Mouse (Mus musculus) bone marrow macrophage, adult 2 months (primary cell): ENCODE results near the gene Jmjd8.

Source experiments
- CTCF ChIP-seq: IDR thresholded peaks from 2 replicates; pipeline ENCODE4 v1.5.1; 2012; ENCODE audit warnings: low read depth, mild to moderate bottlenecking, low read length, moderate library complexity
- POLR2A ChIP-seq: IDR thresholded peaks from 2 replicates; pipeline ENCODE4 v1.6.1; 2012; ENCODE audit warnings: mild to moderate bottlenecking, low read depth, low read length, borderline replicate concordance

DNA sequence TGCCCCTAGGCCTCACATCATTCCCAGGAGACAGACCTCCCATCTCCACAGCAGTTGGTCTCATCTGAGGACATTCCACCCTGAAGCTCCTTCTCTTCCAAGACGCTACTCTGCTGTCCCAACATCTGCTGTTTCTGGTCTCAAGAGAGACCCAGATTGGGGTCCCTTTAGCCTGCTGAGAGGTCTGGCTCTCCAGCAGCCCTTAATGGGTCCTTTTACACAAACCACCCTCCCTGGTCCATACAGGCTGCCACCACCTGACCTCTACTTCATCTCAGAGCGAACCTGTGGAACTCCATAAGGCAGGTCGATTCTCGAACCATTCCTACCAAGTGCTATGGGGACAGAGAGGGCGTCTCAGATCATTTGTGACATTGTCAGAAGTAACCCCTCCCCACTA lies 20.6 kb upstream of the Jmjd8 start:
- TF ChIP-seq CTCF = no peak
- no peak for TF ChIP-seq POLR2A
